Mouse (Mus musculus): ENCODE results near the gene Spata7.

DNA sequence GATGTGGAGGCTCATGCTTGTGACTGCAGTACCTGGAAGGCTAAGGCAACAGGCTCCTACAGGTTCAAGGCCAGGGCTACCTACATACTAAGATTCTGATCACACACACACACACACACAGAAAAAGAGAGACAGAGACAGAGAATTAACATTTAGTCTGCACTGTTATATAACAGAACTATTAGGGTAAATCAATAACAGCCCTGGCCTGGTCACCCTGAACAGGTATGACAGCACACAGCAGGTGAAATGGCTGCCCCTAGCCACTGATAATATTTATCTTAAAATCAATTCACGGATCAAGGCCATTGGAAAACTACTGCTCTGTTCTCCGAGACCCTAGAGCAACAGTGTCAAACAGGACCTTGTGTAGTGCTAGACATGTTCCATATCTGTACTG lies 88.2 kb downstream of the Spata7 start:
- no peak for TF ChIP-seq CTCF (IDR thresholded peaks at IDR 0.05; ENCODE audit: low read depth)
- TF ChIP-seq EP300 (optimal IDR thresholded peaks at IDR 0.05): no peak
